Mouse (Mus musculus): Measurements from ENCODE around the gene Rbm20.

Rbm20 gene

GRCm38 (mm10) chr19:53810024-53810423 is 132.9 kb downstream of the Rbm20 start:
- DNase-seq (ENCODE audit: low spot score in 2 of 2), result no peak

GRCm38 (mm10) chr19:53810584-53810983 is 133.5 kb downstream of the Rbm20 start:
- no peak for DNase-seq (ENCODE audit: low spot score in 2 of 2)

- DNase-seq (ENCODE audit: low spot score in 2 of 2), result no peak
Measured at GRCm38 (mm10) chr19:53813576-53813975, 136.5 kb downstream of the Rbm20 start.

- DNase-seq (ENCODE audit: low spot score in 2 of 2), result no peak
Measured at GRCm38 (mm10) chr19:53815714-53816113, 138.6 kb downstream of the Rbm20 start.

- no peak for DNase-seq (ENCODE audit: low spot score in 2 of 2)
Measured at GRCm38 (mm10) chr19:53816242-53816641, 139.1 kb downstream of the Rbm20 start.

GRCm38 (mm10) chr19:53819299-53819698 is 142.2 kb downstream of the Rbm20 start:
- DNase-seq (ENCODE audit: low spot score in 2 of 2), result no peak

- DNase-seq (ENCODE audit: low spot score in 2 of 2), result no peak
Measured at GRCm38 (mm10) chr19:53821241-53822120, 144.4 kb downstream of the Rbm20 start.

GRCm38 (mm10) chr19:53823847-53824246 is 146.7 kb downstream of the Rbm20 start:
- DNase-seq (ENCODE audit: low spot score in 2 of 2), result no peak

- peak in 1 of 2 experiments; percentile 39 for DNase-seq (ENCODE audit: low spot score in 2 of 2)
Measured at GRCm38 (mm10) chr19:53824872-53825680, 148.0 kb downstream of the Rbm20 start.

- DNase-seq (ENCODE audit: low spot score in 2 of 2), result no peak
Measured at GRCm38 (mm10) chr19:53829990-53830389, 152.9 kb downstream of the Rbm20 start.

- no peak for DNase-seq (ENCODE audit: low spot score in 2 of 2)
Measured at GRCm38 (mm10) chr19:53830407-53831163, 153.5 kb downstream of the Rbm20 start.

GRCm38 (mm10) chr19:53831164-53831448 is 154.0 kb downstream of the Rbm20 start:
- no peak for DNase-seq (ENCODE audit: low spot score in 2 of 2)

- no peak for DNase-seq (ENCODE audit: low spot score in 2 of 2)
Measured at GRCm38 (mm10) chr19:53832512-53832911, 155.4 kb downstream of the Rbm20 start.

GRCm38 (mm10) chr19:53833745-53834369 is 156.8 kb downstream of the Rbm20 start:
- no peak for DNase-seq (ENCODE audit: low spot score in 2 of 2)

- DNase-seq (ENCODE audit: low spot score in 2 of 2), result no peak
Measured at GRCm38 (mm10) chr19:53836569-53837454, 159.7 kb downstream of the Rbm20 start.

- no peak for DNase-seq (ENCODE audit: low spot score in 2 of 2)
Measured at GRCm38 (mm10) chr19:53838850-53839249, 161.7 kb downstream of the Rbm20 start.

- no peak for DNase-seq (ENCODE audit: low spot score in 2 of 2)
Measured at GRCm38 (mm10) chr19:53839837-53840236, 162.7 kb downstream of the Rbm20 start.

- no peak for DNase-seq (ENCODE audit: low spot score in 2 of 2)
Measured at GRCm38 (mm10) chr19:53841915-53842314, 164.8 kb downstream of the Rbm20 start.

GRCm38 (mm10) chr19:53843972-53844371 is 166.9 kb downstream of the Rbm20 start:
- DNase-seq (ENCODE audit: low spot score in 2 of 2), result no peak

GRCm38 (mm10) chr19:53848272-53848995 is 171.3 kb downstream of the Rbm20 start:
- no peak for DNase-seq (ENCODE audit: low spot score in 2 of 2)

Measured in right cerebral cortex, postnatal 36 days (tissue).